Mouse (Mus musculus) lung, embryonic 15.5 days (tissue): ENCODE measurements around the gene Olfr1246. TPM values are rescaled to one million over a fixed set of nuclear protein-coding genes. Genes with fewer than 3 reads are reported as not detected.
"Not testable (repeated sequence)": the region's sequence is repeated elsewhere in the genome, so short reads cannot be mapped to it uniquely, and the experiment has no call there.

Source experiments
- ATAC-seq: fragments of 200-750 bp; cut with Nextera tagmentation; 2 replicates; pipeline ENCODE4 v1.8.0; 2017; ENCODE audit warnings: moderate number of reproducible peaks, borderline replicate concordance; ENCODE audit not compliant: low FRiP score, low TSS enrichment; ENCODE audit errors: extremely low read depth
- H3K27ac ChIP-seq: fragments of 300-500 bp; sonication (generic); 2 replicates; pipeline ENCODE4 v1.5.1; 2015; ENCODE audit warnings: moderate library complexity, mild to moderate bottlenecking, inconsistent platforms
- H3K27me3 ChIP-seq: fragments of 300-500 bp; sonication (generic); 2 replicates; pipeline ENCODE4 v1.6.1; 2015; ENCODE audit warnings: inconsistent platforms
- H3K36me3 ChIP-seq: fragments of 300-500 bp; sonication (generic); 2 replicates; pipeline ENCODE4 v1.6.1; 2015; ENCODE audit warnings: inconsistent platforms
- H3K4me1 ChIP-seq: fragments of 300-500 bp; sonication (generic); 2 replicates; pipeline ENCODE4 v1.6.1; 2015; ENCODE audit warnings: inconsistent platforms
- H3K4me2 ChIP-seq: fragments of 300-500 bp; sonication (generic); 2 replicates; pipeline ENCODE4 v1.6.1; 2015; ENCODE audit warnings: inconsistent platforms, mild to moderate bottlenecking, moderate library complexity
- H3K4me3 ChIP-seq: fragments of 300-500 bp; sonication (generic); 2 replicates; pipeline ENCODE4 v1.5.1; 2015; ENCODE audit warnings: mild to moderate bottlenecking, inconsistent platforms
- H3K9ac ChIP-seq: fragments of 300-500 bp; sonication (generic); 2 replicates; pipeline ENCODE4 v1.6.1; 2015; ENCODE audit warnings: inconsistent platforms
- H3K9me3 ChIP-seq: fragments of 300-500 bp; sonication (generic); 2 replicates; pipeline ENCODE4 v1.6.1; 2016; ENCODE audit warnings: inconsistent platforms
- WGBS: fragments of 180-500 bp; shearing (Covaris S2); methylation state at CpG from one replicate; pipeline ENCODE4 v1.1.7; 2015; 5-methylcytosine and 5-hydroxymethylcytosine counted together
- polyA plus RNA-seq: library from polyadenylated mRNA; unstranded; fragments of >200 nt; fragmentation: Nextera tagmentation; extraction: Ambion mirVana; gene quantifications from 2 replicates; pipeline ENCODE4 v1.2.1, GENCODE M21; 2015

The Olfr1246 gene
- polyA plus RNA-seq, result not detected in 2 replicates

DNA sequence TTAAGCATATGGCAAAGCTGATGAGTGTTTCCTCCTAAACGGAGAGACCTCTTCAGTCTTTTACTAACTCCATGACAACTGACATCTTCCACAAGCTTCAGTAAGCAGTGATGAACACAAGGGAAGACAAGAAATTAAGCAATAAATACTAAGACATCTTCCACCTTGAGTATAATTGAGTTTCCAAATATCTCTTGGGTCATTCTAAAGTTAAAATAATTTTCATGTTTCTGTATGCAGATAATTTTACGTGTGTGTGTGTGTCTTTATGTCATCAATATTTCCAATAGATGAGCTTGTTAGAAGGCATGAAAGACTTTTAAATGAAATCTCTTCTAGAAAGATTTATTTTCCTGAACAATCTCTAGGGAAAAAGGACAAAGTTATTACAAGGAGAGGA, at the start of gene Olfr1246:
Gene Olfr1246 (minus strand): TSS at position 101 of the 400 bp plus-strand sequence.
- Histone ChIP-seq H3K27ac (no peak within 1 kb of the TSS), H3K36me3 (no peaks in the 10 kb centered on the region), H3K27me3 (no peaks in the 10 kb centered on the region), H3K4me3 (no peak within 1 kb of the TSS), H3K9ac (no peak within 1 kb of the TSS), H3K4me2 (no peak within 1 kb of the TSS), H3K4me1 (no peaks in the 10 kb centered on the region), H3K9me3 (no peaks in the 10 kb centered on the region; the same call in 1 of the 2 replicates)
- WGBS, result 67% methylated on average over 2 of the region's 2 CpGs
- ATAC-seq, result no peak

DNA sequence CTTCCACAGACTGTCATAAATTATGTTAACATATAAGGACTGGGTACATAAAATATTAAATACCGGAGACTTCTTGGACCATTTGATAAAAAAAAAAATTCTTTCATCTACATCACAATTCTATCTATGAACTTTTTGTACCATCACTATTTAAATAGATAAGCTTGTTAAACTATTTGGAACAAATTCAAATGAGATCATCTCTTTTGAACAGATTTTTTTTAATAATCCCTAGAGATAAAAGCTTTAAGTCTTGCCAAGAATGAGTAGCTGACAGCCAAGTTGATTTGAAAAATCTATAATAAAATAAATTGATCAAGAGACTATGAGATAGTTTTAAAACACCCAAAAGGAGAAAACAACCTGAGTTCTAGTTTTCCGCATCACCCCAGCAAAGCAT, 41.9 kb upstream of the Olfr1246 start, which contains the start of gene Olfr1249:
Gene Olfr1249 (minus strand): TSS at position 101 of the 400 bp plus-strand sequence.
- Histone ChIP-seq H3K27me3 (no peaks in the 10 kb centered on the region), H3K9ac (no peak within 1 kb of the TSS), H3K27ac (no peak within 1 kb of the TSS), H3K9me3 (no peaks in the 10 kb centered on the region), H3K4me3 (no peak within 1 kb of the TSS), H3K4me1 (no peaks in the 10 kb centered on the region), H3K4me2 (no peak within 1 kb of the TSS), H3K36me3 (no peaks in the 10 kb centered on the region)
- WGBS, result 90% methylated on average over 2 of the region's 2 CpGs
- no peak for ATAC-seq

GRCm38 (mm10) chr2:89618145-89618544, 25.2 kb upstream of the Olfr1246 start, which contains the start of gene Olfr1248:
TSS of gene Olfr1248 (minus strand) at chr2:89618245.
- not testable (repeated sequence) for ATAC-seq, H3K4me3 ChIP-seq, H3K36me3 ChIP-seq, H3K27me3 ChIP-seq, H3K4me1 ChIP-seq, H3K27ac ChIP-seq, H3K9me3 ChIP-seq, H3K9ac ChIP-seq, H3K4me2 ChIP-seq
- WGBS, result 97% methylated on average over 1 of the region's 1 CpGs

- Histone ChIP-seq H3K27ac (no peak within 1 kb of the TSS), H3K9ac (no peak within 1 kb of the TSS), H3K4me1 (no peaks in the 10 kb centered on the region), H3K36me3 (no peaks in the 10 kb centered on the region), H3K9me3 (no peaks in the 10 kb centered on the region), H3K4me2 (no peak within 1 kb of the TSS), H3K4me3 (no peak within 1 kb of the TSS), H3K27me3 (no peaks in the 10 kb centered on the region)
- WGBS, result 91% methylated on average over 2 of the region's 2 CpGs
- no peak for ATAC-seq
Observed at GRCm38 (mm10) chr2:89614030-89614429, 21.1 kb upstream of the Olfr1246 start, which contains the start of gene Olfr1247. TSS of gene Olfr1247 (minus strand) at chr2:89614130.

DNA sequence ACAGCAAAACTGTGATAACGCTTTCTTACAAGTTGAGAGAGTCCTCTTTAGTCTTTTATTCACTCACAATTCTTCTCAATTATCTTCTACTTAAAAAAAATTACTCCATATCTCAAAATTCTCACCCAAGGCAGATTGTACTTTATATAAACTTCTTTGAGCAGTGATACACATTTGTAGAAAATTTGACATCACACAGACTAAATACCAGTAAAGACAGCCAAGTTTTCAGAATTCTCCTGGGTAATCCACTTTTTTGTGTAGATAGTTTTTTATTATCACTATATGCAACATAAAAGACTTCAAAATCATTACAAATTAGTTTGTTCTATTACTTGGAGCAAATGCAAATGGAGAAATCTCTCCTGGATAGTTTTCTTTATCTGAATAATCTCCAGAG, 14.6 kb downstream of the Olfr1246 start, which contains the start of gene Olfr1245:
Gene Olfr1245 (minus strand): TSS at position 101 of the 400 bp plus-strand sequence.
- Histone ChIP-seq H3K36me3 (no peaks in the 10 kb centered on the region), H3K4me2 (no peak within 1 kb of the TSS), H3K4me1 (no peaks in the 10 kb centered on the region), H3K27ac (no peak within 1 kb of the TSS), H3K4me3 (no peak within 1 kb of the TSS), H3K9ac (no peak within 1 kb of the TSS), H3K27me3 (no peaks in the 10 kb centered on the region), H3K9me3 (no peaks in the 10 kb centered on the region; the same call in 1 of the 2 replicates)
- no peak for ATAC-seq
- WGBS, result 74% methylated on average over 1 of the region's 1 CpGs

- WGBS, result 59% methylated on average over 2 of the region's 2 CpGs
- not testable (repeated sequence) for ATAC-seq, H3K27ac ChIP-seq
Observed at GRCm38 (mm10) chr2:89562706-89563105, 30.3 kb downstream of the Olfr1246 start.

DNA sequence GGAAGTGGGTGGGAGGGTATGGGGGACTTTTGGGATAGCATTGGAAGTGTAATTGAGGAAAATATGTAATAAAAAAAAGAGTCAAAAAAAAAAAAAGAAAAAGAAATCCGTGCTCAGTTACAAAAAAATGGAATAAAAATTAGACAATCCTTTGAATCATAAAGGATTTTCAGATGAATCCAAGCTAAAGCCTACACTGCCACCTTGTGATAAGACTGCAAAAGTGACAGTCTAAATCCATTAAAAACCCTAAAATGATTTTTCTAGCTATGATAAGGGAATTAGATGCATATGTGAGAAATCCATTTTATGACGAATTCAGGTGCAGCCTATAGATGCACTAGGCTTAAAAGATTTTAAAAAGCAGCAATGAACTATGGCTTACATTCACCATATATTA, 48.4 kb downstream of the Olfr1246 start:
- Histone ChIP-seq H3K4me1 (no peaks in the 10 kb centered on the region), H3K9ac (no peak overlapping the region), H3K36me3 (no peaks in the 10 kb centered on the region), H3K4me3 (no peak overlapping the region), H3K27me3 (no peaks in the 10 kb centered on the region), H3K27ac (no peak overlapping the region), H3K9me3 (no peaks in the 10 kb centered on the region), H3K4me2 (no peak overlapping the region)
- 38% methylated on average over 2 of the region's 2 CpGs for WGBS
- no peak for ATAC-seq

More at GRCm38 (mm10) chr2:89562706-89563105, 30.3 kb downstream of the Olfr1246 start:
- not testable (repeated sequence) for H3K27me3 ChIP-seq, H3K4me3 ChIP-seq, H3K9me3 ChIP-seq, H3K9ac ChIP-seq, H3K4me1 ChIP-seq, H3K36me3 ChIP-seq, H3K4me2 ChIP-seq

- 43% methylated on average over 1 of the region's 1 CpGs for WGBS
- ATAC-seq, result no peak
- Histone ChIP-seq H3K27me3 (no peaks in the 10 kb centered on the region), H3K4me1 (no peaks in the 10 kb centered on the region), H3K4me3 (no peak overlapping the region), H3K27ac (no peak overlapping the region), H3K9ac (no peak overlapping the region), H3K36me3 (no peaks in the 10 kb centered on the region), H3K9me3 (no peaks in the 10 kb centered on the region), H3K4me2 (no peak overlapping the region)
Observed at GRCm38 (mm10) chr2:89539923-89540322, 53.0 kb downstream of the Olfr1246 start.

Other genes starting within 250 kb of the Olfr1246 start
- gene Olfr1234, start 228.3 kb downstream of the Olfr1246 start, polyA plus RNA-seq, result not detected in 2 replicates
- not detected in 2 replicates for gene Olfr1238, start 183.5 kb downstream of the Olfr1246 start, polyA plus RNA-seq
- not detected in 2 replicates for gene Olfr1239, start 172.8 kb downstream of the Olfr1246 start, polyA plus RNA-seq
- gene Olfr1240, start 150.2 kb downstream of the Olfr1246 start, polyA plus RNA-seq, result not detected in 2 replicates
- not detected in 2 replicates for gene Olfr1241, start 106.0 kb downstream of the Olfr1246 start, polyA plus RNA-seq
- not detected in 2 replicates for gene Olfr1242, start 94.8 kb downstream of the Olfr1246 start, polyA plus RNA-seq
- not detected in 2 replicates for gene Olfr1243, start 61.7 kb downstream of the Olfr1246 start, polyA plus RNA-seq
- gene Olfr1245, start 14.7 kb downstream of the Olfr1246 start, polyA plus RNA-seq, result not detected in 2 replicates
- not detected in 2 replicates for gene Olfr1247, start 21.0 kb upstream of the Olfr1246 start, polyA plus RNA-seq
- not detected in 2 replicates for gene Olfr1248, start 25.1 kb upstream of the Olfr1246 start, polyA plus RNA-seq
- gene Olfr1249, start 41.8 kb upstream of the Olfr1246 start, polyA plus RNA-seq, result not detected in 2 replicates
- gene Olfr1250, start 68.3 kb upstream of the Olfr1246 start, polyA plus RNA-seq, result not detected in 2 replicates
- not detected in 2 replicates for gene Olfr1251, start 78.8 kb upstream of the Olfr1246 start, polyA plus RNA-seq
- not detected in 2 replicates for gene Olfr1252, start 131.9 kb upstream of the Olfr1246 start, polyA plus RNA-seq
- not detected in 2 replicates for gene Olfr1253, start 163.9 kb upstream of the Olfr1246 start, polyA plus RNA-seq
- gene Olfr1254, start 200.5 kb upstream of the Olfr1246 start, polyA plus RNA-seq, result not detected in 2 replicates
- not detected in 2 replicates for gene Olfr1255, start 218.9 kb upstream of the Olfr1246 start, polyA plus RNA-seq
- gene Olfr1256, start 248.4 kb upstream of the Olfr1246 start, polyA plus RNA-seq, result not detected in 2 replicates